Mouse (Mus musculus): ENCODE data around the gene Myo7a.

The Myo7a gene

DNA sequence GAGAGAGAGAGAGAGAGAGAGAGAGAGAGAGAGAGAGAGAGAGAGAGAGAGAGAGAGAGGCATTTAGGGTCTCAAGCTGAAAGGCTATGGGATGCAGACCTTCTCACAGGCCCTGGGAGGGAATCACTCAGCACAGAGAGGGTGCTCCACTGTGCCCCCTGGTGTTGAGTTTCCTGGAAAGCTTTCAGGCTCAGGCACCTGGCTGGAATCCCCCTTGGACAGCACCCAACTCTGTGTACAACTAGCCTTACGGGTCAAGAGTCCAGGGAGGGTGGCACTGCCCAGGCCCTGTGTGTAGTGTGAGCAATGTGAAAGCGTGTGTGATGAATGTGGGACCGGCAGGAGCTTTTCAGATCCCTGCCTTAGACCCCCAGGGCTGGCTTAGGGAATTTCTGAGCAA lies 21.9 kb upstream of the Myo7a start:
- peak; percentile 90 for DNase-seq

DNA sequence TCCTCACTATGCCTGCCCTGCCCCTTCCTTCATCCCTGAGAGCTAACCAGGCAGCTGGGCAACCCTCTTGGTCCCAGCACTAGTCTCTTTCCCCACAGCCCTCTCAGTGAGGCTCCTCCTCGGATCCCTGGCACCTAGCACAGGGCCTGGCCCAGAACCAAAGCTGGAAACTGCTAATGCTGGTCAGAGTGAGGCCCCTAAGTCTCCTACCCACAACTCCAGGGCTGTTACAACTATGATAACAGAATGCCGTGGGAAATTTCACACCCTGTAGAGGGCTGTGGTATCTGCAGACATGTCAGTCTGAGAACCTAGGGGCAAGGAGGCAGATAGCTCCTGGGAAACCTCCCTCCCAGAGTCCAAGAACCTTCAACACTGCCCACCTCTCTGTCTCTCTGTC lies 21.3 kb upstream of the Myo7a start:
- no peak for DNase-seq

DNA sequence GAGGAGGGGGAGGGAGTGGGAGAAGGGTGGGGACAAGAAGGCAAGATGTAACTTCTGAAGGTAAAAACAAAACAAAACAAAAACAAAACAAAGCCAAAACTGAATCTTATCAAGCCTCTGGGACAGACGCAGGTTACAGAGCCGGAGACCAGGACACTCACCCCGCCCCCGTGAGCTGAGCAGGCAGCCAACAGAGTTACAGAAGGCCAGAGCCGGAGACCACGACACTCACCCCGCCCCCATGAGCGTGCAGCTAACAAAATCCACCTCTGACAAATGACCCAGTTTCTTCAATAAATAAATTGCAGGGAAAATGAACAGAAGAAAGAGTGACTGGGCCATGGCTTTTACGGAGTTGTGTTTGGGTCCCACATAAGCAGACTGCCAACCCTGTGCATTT lies 19.9 kb upstream of the Myo7a start:
- DNase-seq, result no peak

DNA sequence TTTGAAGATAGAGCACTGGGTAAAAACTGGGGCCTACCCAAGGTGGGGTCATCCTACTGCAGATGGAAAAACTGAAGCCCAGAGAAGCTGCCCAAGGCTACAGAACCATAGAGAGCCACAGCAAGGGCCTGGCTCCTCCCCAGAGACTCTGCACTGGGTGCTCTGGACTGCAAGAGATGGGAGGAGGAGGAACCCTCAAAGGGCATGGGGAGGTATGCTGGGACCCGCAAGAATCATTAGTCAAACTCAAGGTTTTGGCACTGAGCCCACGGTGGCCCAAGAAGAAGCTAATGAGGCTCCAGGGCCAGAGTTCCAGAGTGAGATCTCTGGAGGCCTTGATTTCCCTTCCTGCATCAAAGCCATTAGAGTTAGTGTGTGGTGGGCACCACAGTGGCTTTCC lies 18.7 kb upstream of the Myo7a start:
- DNase-seq, result no peak

DNA sequence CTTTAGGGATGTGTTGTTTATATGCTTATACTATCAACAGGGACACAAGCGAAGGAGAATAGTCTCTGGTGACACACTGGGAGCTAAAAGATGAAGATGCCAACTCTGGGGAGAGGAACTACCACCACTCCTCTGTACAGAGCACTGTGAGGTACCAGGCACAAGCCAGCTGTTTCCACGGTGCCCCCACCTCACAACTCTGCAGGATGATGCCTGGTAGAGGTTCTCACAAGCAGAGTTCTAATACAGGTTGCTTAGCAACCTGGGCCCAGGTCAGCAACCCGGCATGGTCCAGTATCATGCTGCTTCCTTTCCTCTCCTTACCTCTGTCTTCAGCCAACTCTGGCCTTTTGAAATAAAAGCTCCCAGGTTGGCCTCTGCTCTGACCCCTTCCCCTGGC lies 18.3 kb upstream of the Myo7a start:
- no peak for DNase-seq

DNA sequence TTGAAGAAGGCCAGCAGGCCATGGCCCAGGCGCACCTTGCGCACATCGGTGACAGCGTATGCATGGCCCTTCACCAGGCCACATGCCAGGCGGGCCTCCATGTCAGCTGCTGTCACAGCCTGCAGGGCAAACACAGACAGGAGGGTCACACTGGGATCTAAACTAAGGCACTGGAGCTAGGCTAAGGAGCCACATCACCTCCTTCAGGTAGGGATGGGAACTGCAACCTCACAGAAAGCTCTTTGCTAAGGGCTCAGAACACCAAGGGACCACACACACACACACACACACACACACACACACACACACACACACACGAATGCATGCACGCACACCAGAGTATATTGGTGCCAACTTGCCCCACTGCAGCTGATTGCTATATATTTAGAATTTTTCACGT lies 12.4 kb upstream of the Myo7a start:
- DNase-seq, result no peak

DNA sequence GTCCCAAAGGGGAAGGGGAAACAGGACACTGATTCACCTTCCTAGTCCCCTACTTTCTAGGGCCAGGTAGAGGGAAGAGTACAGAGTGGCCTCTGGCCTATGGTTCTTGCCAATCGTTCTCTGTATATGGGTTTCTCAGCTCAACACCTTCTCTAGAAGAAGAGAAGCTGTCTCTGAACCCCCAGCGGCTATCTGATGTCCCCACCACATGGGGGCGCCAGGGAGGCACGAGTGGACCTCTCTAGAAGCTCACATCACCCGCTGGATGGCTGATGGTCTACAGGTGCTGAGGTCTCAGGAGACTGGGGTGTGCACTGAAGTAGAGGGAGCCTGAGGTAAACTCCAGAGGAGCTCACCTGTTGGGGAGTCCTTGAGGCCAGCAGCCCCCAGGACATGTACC lies 6.1 kb upstream of the Myo7a start:
- peak; percentile 59 for DNase-seq

DNA sequence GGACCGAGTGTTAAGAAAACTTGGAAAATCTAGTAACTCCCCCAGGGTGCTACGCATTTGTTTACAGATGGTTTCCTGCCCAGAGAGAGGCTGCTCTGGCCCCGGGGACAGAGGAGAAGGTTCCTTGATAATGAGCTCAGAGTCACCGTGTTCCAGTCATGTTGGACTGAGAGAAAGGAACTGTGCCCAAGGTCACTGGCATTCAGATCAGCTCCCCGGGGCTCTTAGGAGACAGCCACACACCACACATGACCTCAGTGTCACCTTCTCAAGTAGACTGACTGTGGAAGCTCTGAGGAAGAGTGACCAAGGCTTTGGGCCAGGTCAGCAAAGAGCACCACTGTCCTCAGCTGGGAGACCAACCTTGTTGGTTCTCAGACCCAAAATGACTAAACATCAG lies 5.4 kb upstream of the Myo7a start:
- DNase-seq, result no peak

DNA sequence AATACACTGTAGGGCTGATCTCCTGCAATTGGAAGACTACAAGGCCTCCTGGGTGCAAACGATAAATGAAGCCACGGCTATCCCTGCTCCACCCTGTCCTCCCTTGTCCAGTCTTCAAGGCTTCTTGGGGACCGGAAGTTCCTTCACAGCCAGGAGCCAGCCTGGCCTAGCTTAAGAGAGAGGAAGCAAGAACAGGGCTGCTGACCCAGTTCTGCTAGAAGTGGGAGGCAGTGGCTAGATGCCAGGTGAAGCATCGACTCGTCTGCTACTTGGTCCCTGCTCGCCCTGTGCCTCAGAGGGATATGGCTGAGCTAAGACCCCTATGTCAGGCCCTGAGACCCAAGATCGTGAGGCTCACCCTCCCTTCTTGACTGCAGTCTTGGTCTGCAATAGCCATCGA lies 2.3 kb upstream of the Myo7a start:
- no peak for DNase-seq

DNA sequence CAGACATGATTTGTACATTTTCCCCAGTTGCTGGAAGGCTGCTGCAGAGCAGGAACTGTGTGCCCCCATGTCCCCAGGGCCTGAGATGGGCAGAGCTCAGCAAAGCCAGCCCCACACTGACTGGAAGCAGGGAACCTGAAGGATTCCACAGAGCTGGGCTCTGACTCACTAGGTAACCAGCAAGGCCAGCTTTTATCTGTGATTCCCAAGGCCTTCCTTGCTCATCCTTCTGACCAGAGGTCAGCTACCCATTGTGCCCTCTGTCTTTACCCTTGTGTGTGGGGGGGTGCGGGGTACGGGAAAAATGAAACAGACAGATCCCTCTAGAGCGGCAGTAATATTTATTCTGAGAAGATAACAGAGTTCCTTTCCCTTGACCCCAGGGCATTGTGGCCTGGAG lies 1.9 kb upstream of the Myo7a start:
- no peak for DNase-seq

DNA sequence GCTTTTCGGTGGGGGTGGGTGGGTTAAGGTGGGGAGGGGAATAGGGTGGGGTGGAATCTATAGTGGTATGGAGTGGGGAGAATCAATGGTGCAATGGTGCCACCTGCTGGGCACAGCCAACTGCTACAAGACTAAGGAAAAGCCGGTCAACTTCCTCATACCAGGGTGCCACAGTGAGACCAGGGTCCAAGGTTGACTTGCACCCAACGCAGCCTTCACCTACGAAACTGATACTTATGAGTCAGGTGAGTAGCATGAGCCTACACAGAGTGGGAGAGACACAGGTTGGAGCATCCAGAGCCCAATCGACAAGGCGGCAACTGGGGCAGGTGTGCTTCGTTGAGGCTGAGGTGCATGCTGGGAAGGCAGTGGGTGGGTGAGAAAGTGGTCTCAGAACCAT lies 1.0 kb upstream of the Myo7a start:
- peak; percentile 77 for DNase-seq

DNA sequence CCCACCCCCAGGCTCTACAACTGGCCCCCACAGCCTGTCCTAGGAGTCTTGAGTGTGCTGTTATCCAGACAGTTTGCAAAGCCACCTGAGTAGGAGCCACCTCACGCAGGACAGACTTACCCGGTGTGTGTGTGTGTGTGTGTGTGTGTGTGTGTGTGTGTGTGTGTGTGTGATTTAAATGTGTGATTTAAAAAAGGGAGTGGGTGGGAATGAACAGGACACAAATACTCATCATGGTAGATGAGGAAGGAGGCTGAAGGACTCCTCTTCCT lies 573 bp upstream of the Myo7a start:
- no peak for DNase-seq

DNA sequence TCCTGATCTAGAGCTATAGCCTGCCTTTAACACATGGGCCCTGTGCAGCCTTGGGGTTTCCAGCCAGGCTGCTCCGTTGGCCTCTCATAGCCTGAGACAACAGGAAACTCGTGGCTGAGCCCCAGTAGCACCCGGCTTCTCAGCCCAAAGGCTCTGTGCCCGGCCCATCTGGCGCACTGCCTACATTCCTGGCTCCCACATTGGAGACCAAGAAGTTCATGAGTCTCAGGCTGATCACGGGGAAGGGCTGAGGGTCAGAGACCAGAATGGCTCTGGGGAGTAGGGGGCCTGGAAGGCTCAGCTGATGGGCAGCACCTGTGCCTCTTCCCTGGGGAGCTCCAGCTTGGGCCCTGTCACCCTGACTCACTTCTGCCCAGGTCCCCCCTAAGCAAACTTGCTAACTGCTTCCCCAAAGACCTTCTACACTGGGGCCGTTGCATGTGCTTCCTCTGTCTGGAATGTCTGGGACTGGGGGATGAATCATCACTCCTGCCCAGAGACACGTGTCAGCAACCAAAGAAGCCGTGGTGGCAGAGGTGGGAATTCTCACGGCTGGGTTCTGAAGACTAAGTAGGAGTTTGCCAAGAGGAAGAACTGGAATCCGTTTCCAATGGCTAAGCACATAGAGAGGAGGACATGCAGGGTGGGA lies 2.2 kb downstream of the Myo7a start:
- peak; percentile 97 for DNase-seq

DNA sequence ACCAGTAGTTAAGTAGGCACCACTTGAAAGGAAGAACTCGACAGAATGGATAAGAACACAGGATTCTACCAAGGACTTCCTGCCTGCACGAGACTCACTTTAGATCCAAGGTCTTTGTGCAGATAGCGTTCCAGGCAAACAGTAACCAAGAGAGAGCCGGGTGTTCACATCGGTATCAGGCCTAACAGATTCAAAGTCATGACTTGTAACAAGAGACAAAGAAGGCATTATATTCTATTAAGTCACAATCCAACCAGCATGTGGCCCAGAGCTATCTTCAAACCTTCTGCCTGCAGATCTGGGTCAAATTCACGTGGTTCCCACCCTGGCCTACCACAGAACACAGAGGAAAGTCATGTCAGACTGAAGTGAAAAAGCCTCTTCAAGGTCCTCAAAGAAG lies 4.7 kb downstream of the Myo7a start:
- DNase-seq, result no peak

DNA sequence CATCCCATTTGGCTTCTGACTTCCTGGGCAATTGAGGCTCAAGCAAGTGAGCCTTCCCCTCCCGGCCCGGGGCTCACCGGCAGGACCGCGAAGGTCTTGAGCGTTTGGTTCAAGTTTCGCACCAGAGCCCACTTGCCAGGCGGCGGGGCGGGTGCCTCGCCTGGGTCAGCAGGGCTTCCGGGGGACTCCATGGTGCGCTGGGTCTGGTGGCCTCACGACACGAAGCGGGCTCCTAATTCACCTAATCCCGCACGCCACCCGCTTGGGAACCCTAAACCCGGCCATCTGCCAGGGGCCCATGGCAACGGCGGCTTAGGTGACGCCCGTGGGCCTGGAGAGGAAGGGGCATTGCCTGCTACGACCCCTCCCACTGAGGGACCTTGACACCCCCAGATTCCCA lies 8.1 kb downstream of the Myo7a start:
- DNase-seq, result no peak

DNA sequence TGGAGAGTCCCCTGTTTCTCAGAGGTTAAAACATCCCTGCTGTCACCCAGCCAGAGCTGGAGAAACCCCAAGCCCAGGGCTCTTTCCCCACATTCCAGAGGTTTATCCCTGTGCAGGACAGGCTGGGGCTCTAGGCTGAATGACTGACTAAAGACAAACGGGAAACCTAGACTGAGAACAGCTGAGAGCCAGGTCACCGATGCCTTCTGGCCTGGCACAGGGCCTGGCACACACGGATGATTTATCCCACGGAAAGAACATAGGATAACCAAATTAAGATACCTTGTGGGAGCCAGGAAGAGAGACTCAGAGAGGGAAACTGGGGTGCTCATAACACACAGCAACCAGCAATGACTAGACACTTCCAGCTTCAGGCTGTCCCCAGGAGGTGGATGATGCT lies 9.6 kb downstream of the Myo7a start:
- no peak for DNase-seq

DNA sequence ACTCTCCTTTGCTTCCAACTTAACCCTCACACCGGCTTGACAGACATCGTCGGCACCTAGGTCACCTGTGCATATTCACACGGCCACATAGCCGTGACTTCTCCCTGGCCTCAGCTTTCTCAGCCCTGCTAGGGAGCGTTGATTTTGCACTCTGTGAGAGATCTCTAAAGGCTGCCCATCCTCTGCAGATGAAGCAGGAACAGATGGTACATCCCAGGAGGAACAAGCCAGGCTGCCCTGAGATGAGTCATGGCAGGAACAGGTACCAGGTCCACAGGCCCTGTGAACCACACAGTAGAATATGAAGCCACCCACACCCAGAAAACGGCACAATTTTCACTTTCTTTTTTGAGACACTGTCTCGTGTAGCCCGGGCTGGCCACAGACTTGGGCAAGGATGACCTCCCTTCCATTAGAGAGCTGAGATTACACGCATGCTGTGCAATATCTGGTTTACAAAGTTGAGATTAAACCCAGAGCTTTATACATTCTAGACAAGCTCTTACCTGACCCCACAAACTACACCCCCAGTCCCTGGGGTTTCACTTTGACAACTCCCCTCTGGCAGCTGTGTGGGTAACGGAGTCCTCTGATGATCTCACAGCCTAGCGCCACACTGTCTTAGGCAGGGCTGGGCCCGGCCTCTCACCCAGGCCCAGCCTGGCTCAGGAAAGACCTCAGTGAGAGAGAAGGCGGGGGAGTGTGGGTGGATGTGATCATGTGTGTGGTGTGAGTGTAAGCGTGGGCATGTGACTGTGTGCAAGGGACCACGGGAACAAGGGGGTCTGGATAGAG lies 10.5 kb downstream of the Myo7a start:
- DNase-seq, result no peak

DNA sequence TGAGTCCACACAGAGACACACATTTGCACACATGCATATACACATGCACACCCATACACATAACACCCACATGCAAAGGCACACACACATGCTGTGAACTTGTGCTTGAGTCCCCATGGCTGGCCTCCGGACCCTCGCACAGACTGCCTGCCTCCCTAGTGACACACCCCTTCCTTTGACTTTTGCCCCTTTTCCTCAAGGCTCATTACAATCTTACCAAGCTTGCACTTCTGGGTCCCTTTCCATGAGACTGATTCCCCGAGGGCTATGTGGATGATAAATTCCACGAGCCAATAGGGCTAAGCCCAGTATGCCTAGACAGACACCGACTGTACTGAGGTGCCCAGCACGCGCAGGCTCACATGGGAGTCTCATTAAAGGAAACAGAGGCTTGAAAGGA lies 13.1 kb downstream of the Myo7a start:
- peak; percentile 67 for DNase-seq

DNA sequence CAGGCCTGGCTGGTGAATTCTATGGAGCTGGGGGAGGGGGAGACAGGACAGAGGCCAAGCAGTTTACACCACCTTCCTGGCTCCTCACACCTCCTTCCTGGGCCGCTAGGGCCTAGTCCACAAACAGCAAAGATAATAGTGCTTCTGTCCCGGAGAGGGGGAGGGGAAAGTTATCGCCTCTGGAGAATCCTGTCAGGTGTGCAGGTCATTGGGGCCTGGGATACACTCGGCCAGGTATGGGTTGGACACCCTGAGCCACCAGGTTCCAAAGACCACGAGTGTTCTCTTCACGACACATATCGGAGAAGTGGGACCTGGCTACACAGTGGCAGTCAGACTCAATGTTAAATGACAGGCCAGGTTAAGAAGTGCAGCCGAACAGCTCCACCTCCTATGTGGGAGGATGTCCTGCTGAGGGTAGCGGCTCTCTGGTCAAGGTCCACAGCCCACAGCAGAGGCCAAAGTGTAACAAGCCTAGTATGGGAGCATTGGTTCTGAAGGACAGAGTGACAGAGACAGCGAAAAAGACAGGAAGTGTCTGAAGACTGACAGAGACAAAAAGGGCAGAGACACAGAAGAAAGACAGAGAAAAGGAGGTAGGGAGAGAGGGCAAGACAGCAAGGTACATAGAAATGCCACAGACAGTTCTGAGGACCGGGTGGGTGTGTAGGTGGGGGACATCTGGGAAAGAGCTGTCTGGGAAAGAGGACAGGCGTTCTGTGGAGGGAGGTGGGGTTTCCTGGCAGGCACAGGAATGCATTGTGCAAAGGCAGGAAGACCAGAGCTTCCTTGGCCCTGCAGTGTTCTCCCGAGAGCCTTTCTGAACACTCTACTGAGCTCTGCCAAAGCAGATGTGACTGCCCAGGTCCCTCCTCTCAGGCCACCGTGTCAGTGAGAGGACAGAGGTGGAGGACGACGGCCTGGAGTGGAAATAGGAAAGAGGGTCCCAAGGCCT lies 14.6 kb downstream of the Myo7a start:
- DNase-seq, result peak; percentile 88

DNA sequence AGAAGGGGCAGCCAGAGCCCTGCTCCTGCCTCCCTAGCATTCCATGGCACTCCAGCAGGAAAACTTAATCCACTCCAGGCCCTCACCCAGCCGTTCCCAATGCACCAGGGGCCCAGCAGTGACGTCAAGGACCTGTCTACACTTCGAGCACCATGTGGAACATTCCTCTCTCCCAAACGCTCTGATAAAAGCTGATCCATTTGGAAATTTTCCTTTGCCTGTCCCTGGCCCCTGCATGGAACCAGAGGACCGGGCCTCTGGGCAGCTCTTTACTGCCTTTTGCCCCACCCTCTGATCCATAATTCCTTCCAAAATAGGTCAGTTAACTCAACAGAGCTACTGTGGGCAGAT lies 15.4 kb downstream of the Myo7a start:
- no peak for DNase-seq

DNA sequence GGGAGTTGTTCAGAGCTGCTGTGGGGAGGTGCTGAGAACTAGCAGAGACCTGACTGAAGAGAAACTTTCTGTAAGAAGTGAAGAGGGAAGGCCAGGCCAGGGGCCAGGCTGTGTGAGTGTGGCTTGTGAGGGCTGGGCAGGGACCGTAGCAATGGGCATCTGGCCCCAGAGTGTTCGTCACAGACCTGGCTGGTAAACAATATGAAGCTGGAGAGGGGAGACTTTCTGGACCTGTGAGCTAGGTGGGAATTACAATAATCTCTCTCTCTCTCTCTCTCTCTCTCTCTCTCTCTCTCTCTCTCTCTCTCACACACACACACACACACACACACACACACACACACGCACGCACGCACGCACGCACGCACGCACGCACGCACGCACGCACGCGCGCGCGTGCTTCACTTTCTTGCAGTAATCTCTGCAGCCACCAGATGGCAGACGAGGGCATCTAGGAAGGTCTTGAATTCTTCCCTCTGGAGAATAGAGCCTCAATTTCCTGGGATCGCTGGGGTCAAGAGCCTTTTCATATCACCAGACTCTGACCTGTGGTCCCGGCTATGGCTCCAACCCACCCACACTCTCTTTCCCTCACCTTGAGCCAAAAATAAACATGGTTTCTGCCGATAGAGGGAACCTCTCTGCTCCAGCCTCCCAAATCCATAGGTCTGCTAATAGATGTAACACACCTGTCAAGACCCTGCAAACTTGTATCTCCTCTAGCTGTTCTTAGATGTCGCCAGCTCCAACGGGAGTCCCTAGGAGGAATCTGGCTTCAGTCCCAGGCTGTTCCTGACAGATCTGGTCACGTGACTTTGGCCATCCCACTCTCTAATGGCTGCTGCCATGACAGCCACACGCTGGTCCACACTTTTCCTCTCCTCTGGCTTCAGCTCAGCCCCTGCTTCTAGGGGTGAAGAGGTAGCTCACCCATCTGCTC lies 16.1 kb downstream of the Myo7a start:
- DNase-seq, result peak; percentile 91

DNA sequence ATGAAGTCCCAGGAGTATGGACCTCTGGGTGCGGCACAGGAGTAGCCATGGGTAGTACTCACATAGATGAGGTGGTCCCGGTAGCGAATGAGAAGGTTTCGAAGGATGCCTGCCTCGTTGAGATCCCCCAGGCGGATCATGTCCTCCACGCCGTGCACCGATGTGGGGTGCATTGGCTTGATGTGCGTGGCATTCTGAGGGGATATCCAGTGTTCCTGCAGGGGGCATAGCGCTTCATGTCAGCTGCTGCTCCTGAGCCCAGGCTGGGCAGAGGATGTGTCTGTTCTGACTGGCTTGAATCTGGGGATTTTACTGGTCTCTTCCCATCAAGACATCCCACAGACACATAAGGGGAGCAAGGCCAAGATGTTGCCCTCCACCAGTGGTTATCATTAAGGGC lies 16.8 kb downstream of the Myo7a start:
- no peak for DNase-seq

DNA sequence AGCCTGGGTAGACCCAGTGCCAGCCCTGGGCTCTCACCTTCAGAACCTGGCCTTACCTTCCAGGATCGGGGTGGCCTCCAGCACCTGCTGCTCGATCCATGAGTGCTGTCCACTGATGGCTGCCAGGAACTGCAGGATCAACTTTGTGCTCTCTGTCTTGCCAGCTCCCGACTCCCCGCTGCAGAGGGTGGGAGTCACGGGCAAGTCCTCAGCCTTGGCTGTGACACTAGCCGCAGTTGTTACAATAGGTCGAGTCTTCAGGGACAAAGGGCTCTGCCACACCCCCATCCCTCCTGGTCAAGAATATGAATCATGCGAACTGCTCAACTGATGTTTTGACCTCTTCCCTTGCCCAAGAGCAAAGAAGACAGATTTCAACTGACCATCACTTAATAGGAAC lies 21.8 kb downstream of the Myo7a start:
- no peak for DNase-seq

Measured in kidney, adult 9 months (tissue).